Mouse (Mus musculus) thymus, adult 18-20 months (tissue): ENCODE results near the gene Otud7b.
"Not testable (repeated sequence)": the region's sequence is repeated elsewhere in the genome, so short reads cannot be mapped to it uniquely, and the experiment has no call there.

ENCODE experiments used
- DNase-seq, 2 experiments: peaks; one replicate each; pipeline ENCODE4 v3.0.0; 2022; ENCODE audit warnings: mixed read lengths in 2 of 2

The Otud7b gene

GRCm38 (mm10) chr3:96181510-96182381, 77.4 kb downstream of the Otud7b start:
- no peak for DNase-seq

DNA sequence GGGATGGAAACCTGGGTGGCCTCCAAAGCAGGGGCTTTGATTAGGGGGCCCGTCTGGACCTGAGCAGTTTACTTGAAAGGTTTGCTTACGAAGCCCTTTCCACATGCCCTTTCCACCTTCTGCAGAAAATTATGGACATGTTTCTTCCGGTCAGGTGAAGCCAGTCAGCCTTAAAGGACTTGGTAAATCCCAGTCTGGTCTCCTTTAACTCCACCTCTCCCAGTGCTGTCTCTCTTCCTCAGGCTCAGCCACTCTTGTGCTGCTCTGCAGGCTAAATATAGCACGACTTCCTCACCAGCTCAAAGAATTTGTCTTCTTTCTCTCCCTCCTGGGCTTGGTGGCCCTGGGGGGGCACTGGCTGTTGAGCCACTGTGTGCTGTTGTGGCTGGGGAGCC, 78.1 kb downstream of the Otud7b start:
- no peak for DNase-seq

- DNase-seq, result no peak
These were observed 88.7 kb downstream of the Otud7b start for GRCm38 (mm10) chr3:96192977-96193376.

DNA sequence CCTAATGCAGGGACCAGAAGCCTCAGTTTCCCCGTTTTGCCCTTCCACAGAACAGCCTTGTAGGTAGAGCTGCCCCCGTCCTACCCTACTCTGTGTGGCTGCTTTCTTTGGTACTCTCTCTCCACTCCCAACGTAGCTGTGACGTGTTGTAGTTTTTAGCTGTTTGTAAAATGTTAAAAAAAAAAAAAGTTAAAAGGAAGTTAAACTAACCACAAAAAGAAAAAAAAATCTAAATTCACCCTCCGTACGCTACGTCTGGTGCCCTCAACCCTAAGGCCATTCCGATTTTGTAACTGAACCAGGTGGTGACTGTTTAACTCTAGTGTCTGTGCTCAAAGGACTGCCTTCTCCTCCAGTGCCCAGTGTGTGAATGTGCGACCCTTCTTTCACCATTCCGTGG, 90.6 kb downstream of the Otud7b start:
- no peak for DNase-seq

- DNase-seq, result no peak
These were observed 91.4 kb downstream of the Otud7b start for GRCm38 (mm10) chr3:96195616-96196313.

DNA sequence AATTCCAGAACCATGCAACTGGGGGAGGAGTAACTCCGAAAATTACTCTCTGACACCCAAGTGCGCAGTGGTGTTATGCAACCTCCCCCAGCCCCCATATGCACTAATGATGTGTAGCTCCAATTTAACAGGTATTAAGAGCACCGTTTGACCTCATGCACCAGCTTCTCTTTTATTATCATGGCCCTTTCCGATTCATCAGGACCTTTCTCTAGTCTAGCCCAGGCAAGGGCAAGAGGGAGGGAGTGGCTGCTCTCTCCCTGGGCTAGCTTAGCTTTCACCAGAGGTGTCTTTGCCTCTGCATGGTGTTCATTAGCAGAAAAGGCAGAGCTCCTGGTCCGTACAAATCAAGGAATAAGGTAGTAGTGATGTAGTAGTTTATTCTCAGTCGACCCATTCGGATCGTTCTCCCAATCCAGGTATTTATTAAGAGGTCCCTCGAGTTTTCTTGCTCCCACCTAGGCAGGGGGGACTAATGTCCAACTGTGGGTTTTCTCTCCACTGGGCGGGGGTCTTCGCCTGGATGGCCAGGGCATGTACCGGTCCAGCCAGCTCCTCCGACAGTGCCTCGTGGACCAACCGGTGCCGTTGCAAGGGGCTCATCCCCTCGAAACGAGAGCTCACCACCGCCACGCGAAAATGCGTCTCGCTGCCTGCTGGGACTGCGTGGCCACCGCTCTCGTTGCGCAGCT, 92.3 kb downstream of the Otud7b start:
- peak in 1 of 2 experiments; percentile 40 for DNase-seq

GRCm38 (mm10) chr3:96197129-96197749, 92.9 kb downstream of the Otud7b start:
- peak; percentile 79 to 85 for DNase-seq

DNA sequence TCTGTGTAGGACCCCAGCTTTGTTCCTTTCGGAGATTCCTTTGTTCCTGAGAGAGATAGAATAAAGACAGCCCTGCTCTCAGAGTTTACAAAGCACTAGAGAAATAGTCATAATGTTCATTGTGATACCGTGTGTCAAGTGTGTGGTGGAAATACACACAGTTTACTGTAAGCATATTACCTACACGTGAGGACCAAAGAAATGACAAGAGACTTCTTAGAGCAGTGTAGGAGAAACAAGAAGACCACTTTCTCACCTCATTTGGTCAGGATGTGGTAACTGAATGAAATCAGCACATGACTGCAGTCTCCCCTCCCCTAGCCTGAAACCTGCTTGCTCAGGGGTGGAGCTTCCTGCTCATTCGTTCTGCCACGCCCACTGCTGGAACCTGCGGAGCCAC, 93.9 kb downstream of the Otud7b start:
- DNase-seq, result peak in 1 of 2 experiments; percentile 49

DNA sequence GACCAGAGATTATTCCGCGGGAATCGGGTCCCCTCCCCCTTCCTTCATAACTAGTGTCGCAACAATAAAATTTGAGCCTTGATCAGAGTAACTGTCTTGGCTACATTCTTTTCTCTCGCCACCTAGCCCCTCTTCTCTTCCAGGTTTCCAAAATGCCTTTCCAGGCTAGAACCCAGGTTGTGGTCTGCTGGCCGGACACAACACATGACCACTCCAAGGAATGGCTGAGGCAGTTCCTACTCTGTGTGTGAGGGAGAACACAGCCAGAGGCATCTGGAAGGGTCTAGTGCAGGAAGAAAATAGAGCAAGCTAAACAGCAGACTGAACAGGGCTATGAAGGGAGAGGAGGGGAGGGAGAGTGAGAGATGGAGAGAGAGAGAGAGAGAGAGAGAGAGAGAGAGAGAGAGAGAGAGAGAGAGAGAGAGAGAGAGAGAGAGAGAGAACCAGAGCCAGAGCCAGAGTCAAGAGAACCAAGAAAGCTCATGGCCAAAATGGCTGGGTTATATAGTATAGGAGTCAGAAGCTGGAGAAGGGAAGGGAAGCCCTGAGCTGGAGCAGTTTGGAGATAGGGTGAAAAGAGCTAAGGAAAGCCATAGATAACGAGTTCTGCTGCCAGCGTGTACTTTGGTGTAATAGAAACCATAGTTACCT, 94.4 kb downstream of the Otud7b start:
- DNase-seq, result not testable (repeated sequence)

DNA sequence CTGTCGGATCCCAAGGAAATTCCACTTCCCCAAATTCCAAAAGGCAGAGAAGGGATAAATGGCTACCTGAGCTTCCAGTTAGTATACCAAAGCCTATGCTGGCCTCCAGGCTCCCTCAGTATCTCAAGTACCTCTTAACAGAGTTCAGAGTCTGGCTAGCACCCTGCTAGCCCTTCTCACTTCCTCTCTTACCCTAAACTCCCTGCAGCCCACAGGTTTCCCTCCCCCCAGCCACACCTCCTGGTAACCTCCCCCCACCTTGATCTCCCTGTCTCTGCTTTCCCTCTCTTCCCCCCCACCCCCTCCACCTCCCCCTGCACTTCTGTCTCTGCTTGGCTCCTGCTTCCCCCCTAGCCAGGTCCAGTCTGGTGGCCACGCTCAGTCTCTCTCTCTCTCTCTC, 95.4 kb downstream of the Otud7b start:
- no peak for DNase-seq

DNA sequence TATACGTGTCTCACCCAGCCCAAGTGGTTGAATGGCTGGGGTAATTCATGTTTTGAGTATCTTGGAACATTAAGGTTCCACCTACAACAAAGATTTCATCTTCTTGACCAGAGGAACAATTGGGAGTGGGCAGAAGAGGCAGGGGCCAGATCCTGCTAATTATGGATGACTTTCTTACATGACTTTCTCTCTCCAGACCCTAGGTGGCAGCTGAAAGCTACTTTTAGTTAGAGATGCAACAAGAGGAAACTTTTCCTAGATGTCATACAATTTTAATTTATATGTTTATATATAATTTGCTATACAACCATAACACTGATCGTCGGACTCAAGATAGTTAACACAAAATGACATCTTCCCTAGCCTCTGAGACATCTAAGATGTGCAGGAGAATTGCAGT, 103.5 kb downstream of the Otud7b start:
- no peak for DNase-seq

GRCm38 (mm10) chr3:96209242-96209641, 104.9 kb downstream of the Otud7b start:
- no peak for DNase-seq
